Mouse (Mus musculus): ENCODE data around the gene Fcgr1.
"Not testable (repeated sequence)": the region's sequence is repeated elsewhere in the genome, so short reads cannot be mapped to it uniquely, and the experiment has no call there.

DNA sequence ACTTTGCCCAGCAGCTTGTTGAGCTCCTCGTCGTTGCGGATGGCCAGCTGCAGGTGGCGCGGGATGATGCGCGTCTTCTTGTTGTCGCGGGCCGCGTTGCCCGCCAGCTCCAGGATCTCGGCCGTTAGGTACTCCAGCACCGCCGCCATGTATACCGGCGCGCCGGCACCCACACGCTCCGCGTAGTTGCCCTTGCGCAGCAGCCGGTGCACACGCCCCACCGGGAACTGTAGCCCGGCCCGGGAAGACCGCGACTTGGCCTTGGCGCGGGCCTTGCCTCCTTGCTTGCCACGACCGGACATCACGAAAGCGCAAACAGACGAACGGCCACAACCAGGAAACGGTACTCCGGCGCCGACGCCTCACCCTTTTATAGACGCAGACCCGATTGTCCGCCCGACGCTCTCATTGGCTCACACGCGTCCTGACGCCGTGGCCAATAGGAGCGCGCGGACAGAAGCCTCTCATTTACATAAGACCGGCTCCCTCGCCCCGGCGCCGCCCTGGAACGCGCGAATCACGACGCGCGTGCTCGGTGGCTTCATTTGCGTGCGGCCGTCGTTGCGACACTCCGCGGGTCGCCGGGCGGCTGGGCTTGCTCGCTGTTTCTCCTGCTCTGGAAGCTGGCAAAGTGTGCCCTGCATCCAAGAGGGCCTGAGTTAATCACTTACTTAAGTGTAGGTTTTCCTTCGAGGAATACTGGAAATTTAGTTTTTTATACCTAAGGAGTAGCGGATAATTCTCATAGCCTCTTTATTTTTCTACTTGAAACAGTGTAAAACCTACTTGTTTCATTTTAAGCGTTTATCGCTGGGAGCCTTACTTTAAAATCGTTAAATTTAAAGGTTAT is 53.6 kb downstream of the Fcgr1 start, which contains the start of gene Hist2h2aa2:
- peak; percentile 42; the same call in 1 of the 2 replicates for TF ChIP-seq POLR2A (IDR thresholded peaks at IDR 0.05; ENCODE audit: insufficient read depth, low read depth, low read length)
- TF ChIP-seq CTCF (IDR thresholded peaks at IDR 0.05; ENCODE audit: insufficient read depth, low read depth, low read length), result not testable (repeated sequence)

Data from olfactory bulb, adult 2 months (tissue).